Mouse (Mus musculus): ENCODE measurements around the gene Mprip.
"Not testable (repeated sequence)": the region's sequence is repeated elsewhere in the genome, so short reads cannot be mapped to it uniquely, and the experiment has no call there.

The Mprip gene

DNA sequence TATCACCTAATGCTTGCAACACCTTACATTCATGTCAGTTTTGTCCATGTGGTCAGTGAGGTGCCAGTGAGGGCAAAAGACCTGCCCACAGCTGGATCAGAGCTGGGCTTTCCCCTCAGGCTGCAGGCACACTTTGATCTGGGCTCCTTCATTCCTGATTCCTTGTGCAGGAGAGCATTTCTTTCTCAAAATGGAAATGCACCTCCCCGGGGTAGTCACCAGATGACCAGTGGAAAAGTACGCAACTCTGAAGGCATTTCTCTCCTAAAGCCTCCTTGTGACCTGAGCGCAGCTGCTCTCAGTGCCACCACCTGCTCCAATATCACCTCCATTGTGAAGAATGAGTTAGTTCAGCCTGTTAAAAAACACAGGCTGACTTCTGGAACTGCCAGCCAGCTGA is at the start of gene Mprip:
Gene Mprip, plus strand, starts transcription at position 301 of the 400 bp plus-strand sequence.
- no peak for DNase-seq

DNA sequence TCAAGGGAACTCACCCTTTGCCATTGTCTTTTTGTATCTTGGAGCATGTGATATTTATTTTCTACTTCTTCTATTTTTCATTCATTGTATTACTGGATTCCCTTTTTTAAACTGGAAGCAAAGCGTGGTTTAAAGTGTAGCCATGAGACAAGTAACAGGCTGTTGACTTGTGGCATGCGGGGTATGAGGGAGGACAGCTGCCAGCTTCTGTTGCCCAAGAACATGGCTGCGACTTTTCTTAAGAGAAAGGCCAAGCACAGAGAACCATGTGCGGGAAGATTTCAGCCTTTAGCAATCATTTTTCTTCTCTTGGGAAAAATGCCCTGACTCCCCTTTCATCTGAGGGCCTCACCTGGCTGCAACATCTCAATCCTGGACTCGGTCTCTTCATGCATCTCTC is 49.5 kb upstream of the Mprip start:
- no peak for DNase-seq

DNA sequence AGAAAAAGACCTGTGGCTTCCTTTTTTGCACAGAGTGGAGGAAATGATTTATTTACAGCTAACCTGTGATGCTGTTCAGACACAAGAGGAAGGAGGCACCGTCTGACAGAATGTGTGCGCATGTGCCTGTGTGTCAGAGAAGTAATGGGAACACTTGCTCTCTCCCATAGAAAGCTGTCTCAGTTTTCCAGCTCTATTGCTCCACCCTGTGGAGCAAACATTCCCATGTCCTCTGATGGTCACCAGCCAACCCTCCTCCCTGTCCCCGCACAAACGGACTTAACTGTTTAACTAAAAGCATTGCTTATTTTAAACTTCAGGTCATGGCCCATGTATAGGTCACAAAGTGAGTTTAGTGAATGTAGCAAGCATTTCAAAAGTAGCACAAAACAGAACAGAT is 47.0 kb upstream of the Mprip start:
- peak; percentile 49 for DNase-seq

DNA sequence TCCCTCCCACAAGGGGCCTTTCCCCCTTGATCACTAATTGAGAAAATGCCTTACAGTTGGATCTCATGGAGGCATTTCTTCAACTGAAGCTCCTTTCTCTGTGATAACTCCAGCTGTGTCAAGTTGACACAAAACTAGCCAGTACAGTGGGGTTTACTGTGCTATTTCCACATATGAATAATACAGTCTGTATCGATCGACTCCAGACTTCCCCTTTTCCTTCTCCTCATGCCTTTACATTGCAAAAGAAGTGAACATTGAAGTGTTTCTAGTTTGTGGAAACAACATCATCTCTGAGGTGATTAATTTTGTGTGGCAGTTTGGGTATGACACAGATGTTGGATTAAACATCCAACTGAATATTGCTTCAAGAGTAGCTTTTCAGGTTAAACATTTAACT is 44.1 kb upstream of the Mprip start:
- not testable (repeated sequence) for DNase-seq

DNA sequence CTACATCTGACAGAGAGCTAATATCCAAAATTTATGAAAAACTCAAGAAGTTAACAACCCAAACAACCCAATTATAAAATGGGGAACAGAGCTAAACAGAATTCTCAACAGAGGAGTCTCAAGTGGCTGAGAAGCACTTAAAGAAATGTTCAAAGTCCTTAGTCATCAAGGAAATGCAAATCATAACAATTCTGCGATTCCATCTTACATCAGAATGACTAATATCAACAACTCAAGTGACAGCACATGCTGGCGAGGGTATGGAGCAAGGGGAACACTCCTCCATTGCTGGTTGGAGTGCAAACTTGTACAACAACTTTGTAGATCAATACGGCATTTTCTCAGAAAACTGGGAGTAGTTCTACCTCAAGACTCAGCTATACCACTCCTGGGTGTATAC is 38.9 kb upstream of the Mprip start:
- no peak for DNase-seq

DNA sequence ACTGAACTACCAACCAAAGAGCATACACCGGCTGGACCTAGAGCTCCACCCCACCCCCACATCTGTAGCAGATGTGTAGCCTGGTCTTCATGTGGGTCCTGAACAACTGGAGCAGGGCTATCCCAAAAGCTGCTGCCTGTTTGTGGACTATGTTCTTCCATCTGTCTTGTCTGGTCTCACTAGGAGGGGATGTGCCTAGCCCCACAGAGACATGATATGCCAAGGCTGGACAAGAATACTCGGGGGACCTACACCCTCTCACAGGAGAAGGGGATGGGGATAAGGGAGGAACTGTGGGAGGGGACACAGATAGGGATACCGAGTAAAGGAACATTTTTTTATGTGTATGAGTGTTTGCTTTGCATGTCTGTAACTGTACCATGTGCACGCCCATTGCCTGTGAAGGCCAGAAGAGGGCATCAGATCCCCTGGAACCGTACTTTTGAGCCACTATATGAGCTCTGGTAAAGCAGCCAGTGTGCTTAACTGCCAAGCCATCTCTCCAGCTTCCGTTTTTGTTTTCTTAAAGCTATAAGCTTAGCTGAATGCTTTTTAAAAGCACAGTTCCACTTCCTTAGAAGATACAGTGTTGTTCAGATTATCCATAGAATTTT is 37.0 kb upstream of the Mprip start:
- peak; percentile 73 for DNase-seq

DNA sequence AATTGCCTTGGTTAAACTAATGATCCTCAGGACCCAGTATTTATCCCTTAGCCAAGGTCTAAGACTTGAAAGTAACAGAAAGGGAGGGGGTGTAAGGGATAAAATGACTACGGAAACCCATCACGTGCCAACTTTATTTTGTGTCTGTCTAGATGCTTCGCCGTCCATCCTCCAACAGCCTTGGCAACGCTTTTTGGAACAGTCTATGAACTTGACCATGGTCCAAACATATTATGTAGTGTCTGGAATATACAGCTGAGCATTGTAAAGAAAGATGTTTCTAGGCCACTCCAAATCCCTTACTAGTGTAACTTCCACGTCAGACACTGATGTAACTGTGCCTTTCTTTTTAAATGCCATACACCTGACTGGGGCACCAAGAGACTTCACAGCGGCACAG is 34.9 kb upstream of the Mprip start:
- DNase-seq = no peak

DNA sequence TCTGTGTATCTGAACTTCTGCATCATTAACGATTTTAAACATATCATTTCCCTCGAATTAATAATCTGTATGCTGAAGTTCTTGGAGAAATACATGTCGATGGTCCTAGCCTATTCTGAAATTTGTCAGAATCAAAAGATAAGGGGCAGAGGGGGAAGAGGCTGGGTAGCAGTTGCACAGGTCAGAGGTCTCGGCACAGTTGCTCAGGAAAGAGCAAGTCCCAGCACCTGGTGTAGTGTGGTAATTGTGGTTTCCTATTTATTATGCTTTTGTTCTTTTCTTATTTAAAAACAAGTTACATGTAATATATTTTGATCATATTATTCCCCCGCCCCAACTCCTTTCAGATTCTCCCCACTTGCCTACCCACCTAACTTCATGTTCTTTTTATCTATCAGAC is 32.9 kb upstream of the Mprip start:
- no peak for DNase-seq

DNA sequence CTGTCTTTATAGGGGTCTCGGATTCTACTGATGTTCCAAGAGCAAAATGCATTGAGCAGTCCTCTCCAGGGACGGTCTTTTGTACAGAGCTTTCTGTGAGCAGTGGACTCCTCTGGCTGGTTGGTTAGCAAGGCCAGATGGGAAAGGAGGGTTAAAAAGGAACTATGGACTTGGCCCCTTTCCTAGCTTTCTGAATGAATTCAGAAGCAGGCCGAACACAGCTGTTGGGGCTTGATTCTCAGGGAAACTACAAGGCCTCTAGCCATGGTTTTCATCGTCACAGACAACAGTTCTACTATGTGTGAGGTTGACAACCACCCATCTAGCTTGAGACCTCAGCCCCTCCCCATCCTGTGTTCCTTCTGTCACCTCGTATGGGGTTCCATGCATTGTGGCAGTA is 31.2 kb upstream of the Mprip start:
- no peak for DNase-seq

DNA sequence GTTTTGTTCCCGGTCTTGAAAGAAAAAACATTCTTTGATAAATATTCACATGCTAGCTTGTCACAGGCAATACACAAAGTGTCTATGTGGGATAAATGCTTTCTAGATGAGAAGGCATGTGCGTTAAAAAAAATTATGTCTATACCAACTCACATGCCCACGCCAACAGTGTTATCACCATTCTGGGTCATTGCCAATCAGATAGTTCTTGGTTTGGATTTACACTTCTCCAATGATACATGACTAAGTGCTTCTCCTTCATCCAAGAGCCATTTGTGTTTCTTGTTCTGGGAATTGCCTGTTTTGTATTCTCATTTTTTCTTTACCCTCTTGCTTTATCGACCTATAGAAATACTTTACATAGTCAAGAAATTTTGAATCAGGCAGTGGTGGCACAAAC is 29.1 kb upstream of the Mprip start:
- DNase-seq = no peak

DNA sequence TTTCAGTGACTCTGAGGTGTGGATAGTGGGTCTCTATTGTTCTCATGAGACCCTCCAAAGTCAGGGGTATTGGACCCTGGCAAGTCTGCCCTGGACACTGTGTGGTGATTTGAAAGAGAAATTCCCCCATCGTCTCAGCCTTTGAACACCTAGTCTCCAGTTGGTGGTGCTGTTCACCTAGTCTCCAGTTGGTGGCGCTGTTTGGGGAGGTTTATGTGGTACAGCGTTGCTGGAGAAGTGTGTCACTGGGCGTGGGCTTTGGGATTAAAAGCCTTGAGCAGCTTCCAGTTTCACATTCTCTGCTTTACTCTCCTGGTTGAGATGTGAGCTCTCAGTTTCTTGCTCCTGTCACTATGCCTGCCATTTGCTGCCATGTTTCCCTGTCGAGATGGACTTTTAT is 28.1 kb upstream of the Mprip start:
- DNase-seq = peak; percentile 63

DNA sequence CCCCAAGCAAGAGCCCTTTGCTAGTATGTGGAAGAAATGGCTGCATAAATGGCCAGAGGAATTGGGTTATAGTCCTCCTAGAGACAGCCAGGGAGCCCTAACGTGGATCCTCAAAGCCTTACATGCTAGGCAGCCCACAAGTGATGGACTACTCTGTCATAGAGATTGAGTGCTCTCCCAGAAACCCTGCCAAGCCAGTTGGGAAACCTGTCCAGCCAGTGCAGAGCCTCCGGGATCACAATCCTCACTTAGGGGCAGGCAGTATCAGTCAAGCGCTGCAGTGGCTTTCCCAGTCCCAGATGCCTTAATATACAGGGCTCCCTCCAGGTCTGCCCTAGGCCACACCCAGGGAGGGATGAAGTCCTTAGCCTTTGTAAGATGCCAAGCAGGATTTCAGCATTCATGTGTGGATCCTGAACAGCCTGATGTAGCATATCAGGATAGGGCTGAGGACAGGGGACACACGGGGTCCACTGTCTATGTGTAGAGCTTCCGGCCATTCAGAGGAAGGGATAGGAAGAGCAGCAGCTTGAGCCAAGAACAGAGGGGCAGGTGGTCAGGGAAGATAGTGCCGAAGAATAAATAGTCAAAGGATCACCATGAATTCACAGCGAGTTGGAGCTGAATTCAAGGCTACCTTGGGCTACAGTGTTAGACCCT is 27.0 kb upstream of the Mprip start:
- DNase-seq = no peak

DNA sequence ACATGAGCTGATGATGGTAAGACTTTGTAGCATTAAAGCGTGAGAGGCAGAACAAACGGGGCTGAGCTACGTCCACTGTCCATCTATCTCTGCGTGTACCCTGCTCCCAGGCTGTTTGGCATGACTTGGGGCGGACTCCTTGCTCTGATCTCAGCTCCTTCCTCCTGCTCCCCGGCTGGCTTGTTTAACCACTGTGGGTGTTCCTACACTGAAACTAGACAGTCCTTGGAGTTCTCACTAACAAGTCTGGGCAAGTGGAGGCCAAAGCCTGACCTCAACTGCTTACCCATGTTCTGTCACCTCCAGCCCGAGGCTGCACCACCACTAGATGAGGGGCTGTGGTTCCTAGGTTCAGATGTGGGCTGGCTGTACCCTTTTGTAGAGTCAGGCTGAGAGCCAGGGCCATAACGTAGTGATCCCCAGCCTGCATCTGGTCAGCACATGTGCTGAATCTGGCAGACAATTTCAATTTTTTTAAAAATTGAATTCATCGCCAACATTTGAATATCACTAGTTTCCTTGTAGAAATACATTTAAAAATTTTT is 25.8 kb upstream of the Mprip start:
- DNase-seq = no peak

DNA sequence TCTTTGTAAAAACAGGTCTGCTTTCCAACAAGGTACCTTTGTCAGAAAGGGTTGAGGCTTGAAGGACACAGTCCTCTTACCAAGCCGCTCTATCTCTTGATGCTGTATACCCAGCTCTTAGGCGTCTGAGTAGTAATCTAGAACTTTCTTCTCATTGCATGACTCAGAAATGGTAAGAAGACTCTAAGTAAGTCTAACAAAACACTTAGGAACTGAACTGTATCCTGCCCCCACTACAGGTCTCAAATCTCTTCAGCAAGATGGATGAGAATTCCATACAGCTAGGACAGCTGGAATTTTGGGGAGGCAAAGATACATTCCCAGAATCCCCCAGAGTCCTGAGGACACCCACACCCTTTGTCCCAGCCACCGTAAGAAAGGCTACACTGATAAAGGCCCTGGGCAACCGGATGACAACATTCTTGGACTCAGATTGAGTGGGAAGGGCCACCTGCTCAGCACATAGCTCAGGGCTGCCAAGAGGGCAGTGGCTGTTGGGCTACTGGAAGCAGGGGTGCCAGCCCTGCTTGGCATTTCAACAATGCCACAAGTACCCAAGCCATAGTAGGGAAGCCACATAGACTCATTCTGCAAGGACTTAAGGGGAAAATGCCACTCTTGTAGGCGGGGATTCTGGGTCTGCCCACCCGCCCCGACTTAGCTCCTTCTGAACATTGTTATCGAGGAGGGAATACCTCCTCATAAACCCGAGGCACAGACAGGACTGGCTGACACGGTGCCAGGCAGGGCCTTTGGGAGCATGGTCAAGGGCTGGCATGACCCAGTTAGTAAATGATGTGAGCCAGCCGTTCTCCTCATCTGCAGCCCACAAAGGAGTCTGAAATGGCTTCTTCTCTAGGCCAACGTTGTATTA is 25.0 kb upstream of the Mprip start:
- DNase-seq = no peak

DNA sequence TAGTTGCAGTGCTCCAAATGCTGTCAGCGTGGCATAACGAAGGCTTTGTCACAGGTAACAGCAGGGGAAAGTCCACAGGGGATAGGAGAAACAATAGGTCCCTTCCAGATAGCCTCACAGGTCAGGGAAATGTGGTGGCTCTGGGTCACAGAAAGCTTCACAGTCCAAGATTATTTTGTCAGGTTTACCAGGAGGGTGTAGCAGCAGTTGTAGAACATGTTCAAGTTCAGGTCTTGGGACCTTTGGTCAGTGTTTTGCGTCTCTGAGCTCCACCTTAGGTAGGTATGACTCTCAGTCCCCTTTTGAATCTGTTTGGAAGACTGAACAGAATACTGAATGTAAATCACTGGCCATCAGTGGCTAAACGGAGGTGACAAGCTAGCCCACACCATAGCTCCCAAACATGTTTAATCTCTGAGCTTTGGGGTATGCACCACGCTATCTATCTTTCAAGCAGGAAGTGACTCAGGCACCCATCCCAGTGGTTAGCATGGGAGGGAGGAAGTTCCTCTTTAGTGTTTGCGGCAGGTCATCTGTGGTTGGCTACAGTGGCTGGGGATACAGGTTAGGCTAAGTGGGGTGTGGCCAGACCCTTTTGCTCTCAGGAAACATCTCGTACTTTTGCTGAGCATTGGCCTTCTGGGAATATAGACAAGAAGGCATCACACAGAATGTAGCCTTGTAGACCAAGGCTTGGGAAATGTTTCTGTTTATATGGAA is 24.2 kb upstream of the Mprip start:
- DNase-seq = no peak

DNA sequence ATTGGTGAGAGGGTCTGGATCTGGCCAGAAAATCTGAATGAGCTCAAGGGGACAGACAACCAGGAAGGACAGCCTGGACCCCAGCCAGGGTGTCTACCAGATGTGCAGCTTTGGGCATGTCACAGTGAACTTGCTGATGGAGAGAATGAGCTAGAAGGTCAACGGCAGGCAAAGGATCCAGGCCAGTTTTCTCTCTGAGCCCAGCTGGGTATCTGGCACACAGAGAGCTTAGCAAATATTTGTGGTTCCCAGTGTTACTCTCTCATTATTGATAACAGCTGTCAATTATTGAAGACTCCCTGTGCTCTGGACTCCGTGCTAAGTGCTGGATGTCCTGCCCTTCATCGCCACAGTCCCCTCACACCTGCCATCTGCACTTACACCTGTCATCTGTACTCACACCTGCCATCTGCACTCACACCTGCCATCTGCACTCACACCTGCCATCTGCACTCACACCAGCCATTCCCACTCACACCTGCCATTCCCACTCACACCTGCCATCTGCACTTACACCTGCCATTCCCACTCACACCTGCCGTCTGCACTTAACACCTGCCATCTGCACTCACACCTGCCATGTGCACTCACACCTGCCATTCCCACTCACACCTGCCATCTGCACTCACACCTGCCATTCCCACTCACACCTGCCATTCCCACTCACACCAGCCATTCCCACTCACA is 21.0 kb upstream of the Mprip start:
- DNase-seq = no peak

DNA sequence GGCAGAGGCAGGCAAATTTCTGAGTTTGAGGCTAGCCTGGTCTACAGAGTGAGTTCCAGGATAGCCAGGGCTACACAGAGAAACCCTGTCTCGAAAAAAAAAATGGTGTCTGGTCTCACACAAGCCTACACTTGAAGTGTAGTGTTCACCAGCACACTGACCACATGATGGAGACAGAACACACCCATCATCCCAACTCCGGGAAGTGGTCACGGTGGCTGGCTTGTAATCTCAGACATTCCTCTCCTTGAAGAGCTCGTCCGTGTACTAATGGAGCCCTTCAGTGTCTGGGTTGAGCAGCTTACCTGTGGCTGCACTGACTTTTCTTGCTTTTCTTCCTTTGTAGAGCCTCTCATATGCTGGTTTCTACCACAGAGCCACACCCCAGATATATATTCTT is 19.9 kb upstream of the Mprip start:
- DNase-seq = no peak

DNA sequence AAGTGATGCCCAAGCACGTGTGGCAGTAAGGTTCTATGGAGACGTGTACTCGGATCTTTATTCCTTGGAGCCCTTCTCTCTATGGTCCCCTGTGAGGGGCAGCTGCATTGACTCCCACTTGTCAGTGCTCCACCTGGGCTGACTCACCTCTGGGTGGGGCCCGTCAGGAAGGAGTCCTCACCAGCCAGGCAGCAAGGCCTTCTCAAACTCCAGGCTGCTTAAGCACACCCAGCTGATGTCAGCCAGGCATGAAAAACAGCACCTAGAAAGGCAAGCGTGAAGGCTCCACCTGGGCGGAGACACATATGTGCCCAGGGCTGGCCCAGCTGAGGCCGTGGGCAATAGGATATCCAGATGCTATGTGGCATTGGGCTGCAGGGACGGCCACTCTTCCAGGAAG is 18.7 kb upstream of the Mprip start:
- no peak for DNase-seq

DNA sequence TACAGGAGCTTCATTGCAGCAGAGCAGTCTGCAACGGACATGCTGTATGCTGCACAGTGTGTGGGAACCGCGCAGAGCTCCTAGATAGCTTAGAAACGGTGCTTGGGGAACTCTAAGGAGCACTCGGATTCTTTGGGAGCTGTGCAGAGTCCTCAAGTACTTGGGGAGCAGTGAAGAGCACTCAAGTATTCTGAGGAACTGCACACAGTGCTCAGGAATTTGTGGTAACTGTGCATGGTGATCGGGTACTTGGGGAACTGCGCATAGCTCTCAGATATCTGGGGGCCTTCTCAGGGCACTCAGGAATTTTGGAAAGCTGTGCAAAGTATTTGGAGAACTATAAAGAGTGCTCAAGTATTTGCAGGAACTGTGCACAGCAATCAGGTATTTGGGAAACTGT is 16.1 kb upstream of the Mprip start:
- DNase-seq = no peak

DNA sequence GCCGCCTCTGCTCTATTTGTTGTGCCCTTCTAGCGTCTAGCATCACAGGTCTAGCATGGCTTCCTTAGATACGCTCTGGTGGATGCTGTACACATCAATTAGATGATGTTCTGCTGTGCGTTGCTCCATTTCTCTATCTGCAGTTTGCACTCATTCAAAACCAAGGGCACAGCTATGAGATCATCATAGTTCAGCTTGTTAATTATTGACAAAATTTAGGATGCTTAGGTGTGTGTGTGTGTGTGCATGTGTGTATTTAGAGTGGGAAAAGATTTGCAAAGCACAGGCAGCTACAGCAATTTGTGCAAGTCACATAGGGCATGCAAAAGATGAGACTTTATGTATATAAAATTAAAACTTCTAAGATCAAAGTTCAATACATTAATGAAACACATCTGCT is 12.0 kb upstream of the Mprip start:
- DNase-seq = no peak

DNA sequence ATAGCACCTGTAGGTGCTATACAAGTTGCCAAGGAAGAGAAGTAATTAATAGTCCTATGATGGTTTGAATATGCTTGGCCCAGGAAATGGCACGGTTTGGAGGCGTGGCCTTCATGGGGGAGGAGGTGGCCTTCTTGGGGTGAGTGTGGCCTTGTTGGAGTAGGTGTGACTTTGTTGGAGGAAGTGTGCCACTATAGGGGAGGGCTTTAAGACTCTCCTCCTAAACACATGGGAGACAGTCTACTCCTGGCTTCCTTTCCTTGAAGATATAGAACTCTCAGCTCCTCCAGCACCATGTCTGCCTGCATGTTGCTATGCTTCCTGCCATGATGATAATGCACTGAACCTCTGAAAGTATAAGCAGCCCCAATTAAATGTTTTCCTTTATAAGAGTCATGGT is 8.1 kb upstream of the Mprip start:
- no peak for DNase-seq

DNA sequence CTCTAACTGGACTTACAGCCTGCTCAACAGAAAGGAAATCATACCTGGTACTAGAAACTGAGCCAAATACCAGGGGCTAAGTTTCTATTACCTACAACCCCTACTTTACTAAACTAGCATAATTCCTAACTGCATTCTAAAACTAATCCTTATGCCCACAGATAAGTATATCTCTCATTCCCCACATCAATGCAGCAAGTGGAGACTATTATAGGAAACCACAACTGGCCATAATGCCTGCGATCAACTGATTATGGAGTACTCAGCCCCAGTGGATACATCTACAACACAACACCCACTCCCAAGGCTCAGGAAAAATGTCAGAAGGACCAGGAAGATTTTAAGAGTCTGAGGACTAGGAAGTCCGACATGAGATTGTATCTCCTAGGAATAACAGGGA is 7.6 kb upstream of the Mprip start:
- DNase-seq = no peak

DNA sequence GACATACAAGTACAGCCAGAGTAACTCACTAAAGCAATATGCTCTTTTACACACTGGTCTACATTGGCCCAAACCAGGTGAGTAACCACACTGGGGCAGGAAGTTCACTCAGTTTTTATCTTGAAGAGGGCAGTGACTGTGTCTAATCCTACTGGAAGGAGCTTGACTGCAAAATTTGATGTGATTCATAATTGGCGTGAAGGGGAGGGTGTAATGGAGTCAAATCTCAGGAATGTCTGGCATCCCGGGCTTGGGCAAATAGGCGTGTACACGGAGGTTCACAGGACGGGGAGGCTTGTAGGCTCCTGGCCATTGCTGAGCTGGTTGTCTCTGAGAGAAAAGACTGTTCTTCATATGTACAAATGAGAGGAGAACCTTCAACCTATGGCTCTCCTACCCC is 5.8 kb upstream of the Mprip start:
- peak; percentile 39 for DNase-seq

Measured in embryo, embryonic 11 days (tissue).